Mouse (Mus musculus): Measurements from ENCODE around the gene Abhd6.

Abhd6 gene

GRCm38 (mm10) chr14:8032087-8032944 is 29.6 kb downstream of the Abhd6 start:
- DNase-seq, result peak; percentile 89

GRCm38 (mm10) chr14:8034561-8034960 is 31.9 kb downstream of the Abhd6 start:
- DNase-seq, result no peak

DNA sequence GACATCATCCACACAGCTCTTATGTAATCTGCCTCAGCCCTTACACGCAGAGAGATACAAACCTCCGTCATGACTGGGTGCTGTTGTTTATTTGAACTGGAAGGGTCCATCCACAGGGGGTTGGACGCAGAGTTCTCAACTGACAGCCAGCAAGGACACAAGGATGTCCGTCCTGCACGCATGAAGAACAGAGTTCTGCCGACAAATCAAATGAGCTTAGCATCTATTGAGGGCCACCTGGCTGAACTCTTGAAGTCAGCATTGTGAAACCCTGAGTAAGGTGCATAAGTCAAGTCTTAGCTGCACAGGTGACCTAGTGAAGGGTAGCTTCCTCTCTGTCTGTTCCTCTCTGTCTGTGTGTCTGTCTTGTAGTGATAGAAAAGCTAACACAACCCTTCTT is 33.2 kb downstream of the Abhd6 start:
- no peak for DNase-seq

GRCm38 (mm10) chr14:8036406-8036805 is 33.7 kb downstream of the Abhd6 start:
- no peak for DNase-seq

GRCm38 (mm10) chr14:8038150-8038549 is 35.4 kb downstream of the Abhd6 start:
- no peak for DNase-seq

GRCm38 (mm10) chr14:8038791-8039448 is 36.2 kb downstream of the Abhd6 start:
- DNase-seq, result peak; percentile 84

GRCm38 (mm10) chr14:8040179-8040578 is 37.5 kb downstream of the Abhd6 start:
- no peak for DNase-seq

GRCm38 (mm10) chr14:8040911-8041678 is 38.4 kb downstream of the Abhd6 start:
- DNase-seq, result no peak

DNA sequence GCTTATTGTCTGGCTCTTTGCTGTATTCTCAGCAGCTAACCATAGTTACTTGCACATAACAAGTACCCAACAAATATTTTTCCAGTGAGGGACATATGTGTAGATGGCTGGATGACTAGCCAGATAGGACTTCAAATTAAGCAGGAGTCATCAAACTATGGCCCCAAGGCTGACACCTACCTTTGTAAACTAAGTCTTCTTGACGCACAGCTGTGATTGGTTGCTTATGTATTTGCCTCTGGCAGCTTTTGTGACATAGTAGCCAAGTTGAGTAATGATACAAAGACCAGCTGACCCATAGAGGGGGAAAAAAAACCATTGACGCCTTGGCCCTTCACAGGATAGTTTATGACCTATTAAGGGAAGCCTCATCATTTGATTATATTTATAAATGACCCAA is 39.4 kb downstream of the Abhd6 start:
- no peak for DNase-seq

GRCm38 (mm10) chr14:8042577-8042976 is 39.9 kb downstream of the Abhd6 start:
- DNase-seq, result no peak

- DNase-seq, result peak; percentile 68
Measured at GRCm38 (mm10) chr14:8044330-8044729, 41.6 kb downstream of the Abhd6 start.

DNA sequence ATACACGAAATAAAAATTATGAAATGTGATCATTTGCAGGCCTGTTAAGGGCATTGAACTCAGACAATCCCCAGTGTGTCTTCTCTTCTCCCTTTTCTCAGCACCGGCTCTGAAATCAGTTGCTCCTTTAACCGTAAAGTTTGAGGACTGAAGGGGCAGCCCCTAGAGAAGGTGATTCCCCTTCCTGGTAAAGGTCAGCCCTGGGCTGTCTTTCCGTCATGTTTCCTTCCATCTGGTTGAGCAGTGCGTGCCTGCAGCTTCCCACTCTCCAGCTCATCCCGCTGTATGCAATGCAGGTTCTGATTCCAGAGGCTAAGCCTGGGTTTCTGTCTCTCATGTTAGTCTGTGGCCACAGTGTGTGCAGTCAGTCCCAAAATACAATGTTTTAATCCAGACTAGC is 42.1 kb downstream of the Abhd6 start:
- DNase-seq, result no peak

- DNase-seq, result no peak
Measured at GRCm38 (mm10) chr14:8045187-8045846, 42.6 kb downstream of the Abhd6 start.

DNA sequence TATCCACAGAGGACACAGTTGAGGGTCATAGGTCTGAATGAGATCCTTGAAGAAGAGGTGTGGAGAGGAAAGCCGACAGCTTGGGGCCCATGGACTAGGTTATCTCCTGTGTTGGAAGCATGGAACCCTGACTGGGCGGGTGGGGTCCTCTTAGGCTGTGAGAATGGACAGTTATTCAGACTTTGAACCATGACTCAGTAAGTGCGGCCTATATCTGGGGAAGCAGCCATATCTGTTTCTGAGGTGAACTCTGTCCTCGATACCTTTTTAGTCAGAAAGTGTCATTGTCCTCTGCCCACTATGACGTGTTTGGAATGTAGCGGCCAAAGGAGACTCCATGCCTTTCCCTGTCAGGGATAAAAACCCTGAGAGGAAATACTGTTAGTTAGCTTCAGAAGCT is 44.1 kb downstream of the Abhd6 start:
- no peak for DNase-seq

DNA sequence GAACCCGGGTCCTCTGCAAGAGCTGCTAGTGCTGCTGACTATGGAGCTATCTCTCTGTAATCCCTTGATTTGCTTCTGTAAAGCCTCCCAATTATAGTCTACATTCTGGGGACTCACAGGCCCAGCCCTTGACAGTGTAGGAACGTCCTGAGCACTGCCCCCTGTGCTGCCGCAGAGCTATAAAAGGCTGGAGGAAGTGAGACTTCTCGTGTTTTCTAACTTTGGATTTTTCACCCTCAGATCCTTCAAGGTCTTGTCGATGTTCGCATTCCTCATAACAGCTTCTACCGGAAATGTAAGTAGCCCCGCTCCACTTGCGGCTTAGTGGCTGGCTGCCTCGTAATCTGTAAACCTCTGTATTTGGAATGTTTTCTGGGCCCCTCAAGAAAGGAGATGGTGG is 46.6 kb downstream of the Abhd6 start:
- DNase-seq, result no peak

- DNase-seq, result no peak
Measured at GRCm38 (mm10) chr14:8051869-8052268, 49.2 kb downstream of the Abhd6 start.

DNA sequence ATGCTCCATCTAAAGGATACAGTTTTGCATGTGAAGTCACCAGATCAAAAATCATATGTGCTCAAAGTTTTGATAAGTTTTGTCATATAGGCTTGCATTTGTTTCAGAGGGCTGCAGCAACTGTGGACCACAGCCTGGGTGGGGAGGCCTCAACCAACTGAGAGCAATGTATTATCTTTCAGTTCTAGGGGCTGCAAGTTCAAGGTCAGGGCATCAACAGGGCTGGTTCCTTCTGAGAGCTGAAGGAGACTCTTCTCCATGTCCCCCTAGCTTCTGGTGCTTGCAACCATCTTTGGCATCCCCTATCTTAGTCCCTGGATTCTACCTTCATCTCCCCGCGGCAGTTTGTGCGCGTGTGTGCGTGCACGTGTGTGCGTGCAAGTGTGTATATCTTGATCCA is 50.0 kb downstream of the Abhd6 start:
- DNase-seq, result no peak

DNA sequence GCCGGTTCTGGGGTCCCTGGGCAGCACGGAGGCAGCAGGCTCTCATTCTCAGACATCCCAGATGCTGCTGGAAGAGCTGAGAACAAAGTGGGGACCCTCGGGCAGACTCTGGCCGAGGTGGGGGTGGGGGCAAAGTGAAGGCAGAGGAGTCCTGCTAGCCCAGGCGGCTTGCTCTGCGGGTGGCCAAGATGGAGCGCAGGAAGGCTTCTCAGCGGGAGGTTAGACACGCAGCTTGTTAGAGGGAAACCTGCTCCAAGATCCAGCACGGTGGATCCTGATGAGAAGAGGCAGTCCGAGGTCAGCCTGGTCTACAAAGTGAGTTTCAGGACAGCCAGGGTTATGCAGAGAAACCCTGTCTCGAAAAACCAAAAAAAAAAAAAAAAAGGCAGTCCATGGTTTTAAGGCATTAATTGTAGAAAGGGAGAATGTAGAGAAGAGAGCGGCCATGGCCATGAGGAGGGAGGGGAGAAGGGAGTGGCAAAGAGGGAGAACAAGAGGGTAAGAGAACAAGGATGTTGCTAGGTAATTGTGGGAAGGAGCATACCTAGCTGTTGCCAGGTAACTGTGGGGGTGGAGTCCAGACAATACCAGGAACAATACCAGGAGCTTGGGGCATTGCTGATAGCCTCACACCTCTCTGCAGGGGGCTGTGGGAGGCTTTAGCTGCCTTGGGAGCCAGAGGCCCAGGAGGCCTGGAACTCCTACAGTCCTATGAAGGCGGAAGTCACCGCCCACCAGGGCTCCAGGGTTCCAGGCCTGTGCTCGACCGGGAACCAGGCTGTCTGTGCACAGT is 51.8 kb downstream of the Abhd6 start:
- no peak for DNase-seq

DNA sequence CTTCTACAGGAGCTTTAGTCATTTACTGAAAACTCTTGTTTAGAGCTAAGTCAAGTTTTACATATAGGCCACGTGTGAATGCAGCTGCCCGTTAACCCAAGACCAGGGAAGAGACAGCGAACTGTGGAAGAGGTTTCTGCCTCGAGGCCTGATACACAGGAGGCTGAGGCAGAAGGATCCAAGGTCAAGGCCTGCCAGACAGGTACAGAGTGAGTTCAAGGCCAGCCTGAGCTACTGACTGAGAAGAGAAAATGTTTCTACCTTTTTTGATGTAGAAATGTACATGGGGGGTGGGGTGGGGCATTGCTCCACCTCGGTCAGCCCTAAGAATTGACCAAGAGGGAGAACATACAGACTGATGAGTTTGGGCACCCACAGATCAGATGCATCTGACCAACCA is 53.4 kb downstream of the Abhd6 start:
- DNase-seq, result no peak

DNA sequence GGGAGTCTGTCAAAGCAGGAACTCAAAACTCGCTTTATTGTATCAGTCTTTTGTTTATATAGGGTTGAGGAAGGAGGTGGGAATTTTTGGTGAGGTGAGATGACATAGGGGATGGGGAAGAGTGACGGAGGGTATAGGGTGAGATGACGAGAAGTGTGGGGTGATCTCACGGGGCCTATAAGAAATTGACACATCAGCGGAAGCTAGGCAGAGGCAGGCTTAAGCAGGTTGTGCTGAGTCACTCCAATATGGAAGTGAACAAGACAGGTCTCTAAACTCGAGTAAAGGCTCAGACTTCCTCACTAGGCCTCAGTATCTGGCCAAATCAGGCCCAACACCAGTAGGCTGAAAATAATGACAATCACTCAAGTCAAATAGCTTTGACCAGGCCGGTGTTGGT is 57.2 kb downstream of the Abhd6 start:
- no peak for DNase-seq

GRCm38 (mm10) chr14:8062076-8062475 is 59.4 kb downstream of the Abhd6 start:
- no peak for DNase-seq
